Mouse (Mus musculus): Measurements from ENCODE around the gene Srsf3.
"Not testable (repeated sequence)": the region's sequence is repeated elsewhere in the genome, so short reads cannot be mapped to it uniquely, and the experiment has no call there.

The Srsf3 gene

GRCm38 (mm10) chr17:29063121-29063987, 30.9 kb downstream of the Srsf3 start:
- no peak for DNase-seq (ENCODE audit: extremely low spot score, low spot score)

GRCm38 (mm10) chr17:29063988-29064285, 31.5 kb downstream of the Srsf3 start:
- DNase-seq (ENCODE audit: extremely low spot score, low spot score): no peak

GRCm38 (mm10) chr17:29065245-29065940, 33.0 kb downstream of the Srsf3 start:
- DNase-seq (ENCODE audit: extremely low spot score, low spot score): no peak

GRCm38 (mm10) chr17:29065971-29066370, 33.5 kb downstream of the Srsf3 start:
- DNase-seq (ENCODE audit: extremely low spot score, low spot score): no peak

GRCm38 (mm10) chr17:29067416-29067815, 35.0 kb downstream of the Srsf3 start:
- DNase-seq (ENCODE audit: extremely low spot score, low spot score): not testable (repeated sequence)

- no peak for DNase-seq (ENCODE audit: extremely low spot score, low spot score)
These were observed 35.4 kb downstream of the Srsf3 start for GRCm38 (mm10) chr17:29067847-29068246.

GRCm38 (mm10) chr17:29069063-29069462, 36.6 kb downstream of the Srsf3 start:
- DNase-seq (ENCODE audit: extremely low spot score, low spot score): no peak

GRCm38 (mm10) chr17:29071820-29072219, 39.4 kb downstream of the Srsf3 start:
- no peak for DNase-seq (ENCODE audit: extremely low spot score, low spot score)

GRCm38 (mm10) chr17:29072701-29073307, 40.4 kb downstream of the Srsf3 start:
- no peak for DNase-seq (ENCODE audit: extremely low spot score, low spot score)

GRCm38 (mm10) chr17:29073313-29073712, 40.9 kb downstream of the Srsf3 start:
- DNase-seq (ENCODE audit: extremely low spot score, low spot score): no peak

- no peak for DNase-seq (ENCODE audit: extremely low spot score, low spot score)
These were observed 41.7 kb downstream of the Srsf3 start for GRCm38 (mm10) chr17:29074085-29074484.

- DNase-seq (ENCODE audit: extremely low spot score, low spot score): no peak
These were observed 43.8 kb downstream of the Srsf3 start for GRCm38 (mm10) chr17:29076235-29076634.

GRCm38 (mm10) chr17:29077786-29078509, 45.5 kb downstream of the Srsf3 start:
- DNase-seq (ENCODE audit: extremely low spot score, low spot score): no peak

- DNase-seq (ENCODE audit: extremely low spot score, low spot score): no peak
These were observed 46.3 kb downstream of the Srsf3 start for GRCm38 (mm10) chr17:29078519-29079383.

- DNase-seq (ENCODE audit: extremely low spot score, low spot score): peak; percentile 46
These were observed 48.6 kb downstream of the Srsf3 start for GRCm38 (mm10) chr17:29080758-29081617.

GRCm38 (mm10) chr17:29081618-29082381, 49.4 kb downstream of the Srsf3 start:
- peak; percentile 36 for DNase-seq (ENCODE audit: extremely low spot score, low spot score)

- no peak for DNase-seq (ENCODE audit: extremely low spot score, low spot score)
These were observed 51.2 kb downstream of the Srsf3 start for GRCm38 (mm10) chr17:29083586-29083985.

- no peak for DNase-seq (ENCODE audit: extremely low spot score, low spot score)
These were observed 52.2 kb downstream of the Srsf3 start for GRCm38 (mm10) chr17:29084656-29085055.

- DNase-seq (ENCODE audit: extremely low spot score, low spot score): no peak
These were observed 52.8 kb downstream of the Srsf3 start for GRCm38 (mm10) chr17:29085266-29085665.
